Mouse (Mus musculus): ENCODE measurements at regions not wholly inside any gene's neighbourhood (a gene's known extent, or its start where the extent isn't known, plus 50 kb on each side); places are given as distances from the start of the nearest gene placed in this dataset.

- DNase-seq (ENCODE audit: low spot score), result no peak
- peak overlapping the region; percentile 47 for H3K4me2 ChIP-seq (ENCODE audit: low read depth, low read length)
- ATAC-seq (ENCODE audit: low read depth), result no peak
- no peak overlapping the region for H3K27ac ChIP-seq (replicated peaks; ENCODE audit: low read depth, low read length)
- no peak overlapping the region for H3K4me3 ChIP-seq (ENCODE audit: low read depth, low read length)
- H3K9ac ChIP-seq (ENCODE audit: low read depth, low read length), result no peak overlapping the region
- H3K27me3 ChIP-seq (replicated peaks; ENCODE audit: control insufficient read depth, insufficient read depth, low read length), result no peaks in the 10 kb centered on the region
- 72% methylated on average over 5 of the region's 5 CpGs for WGBS
- H3K9me3 ChIP-seq (ENCODE audit: control insufficient read depth, low read length), result no peaks in the 10 kb centered on the region
- H3K4me1 ChIP-seq (ENCODE audit: control insufficient read depth, insufficient read depth, low read length), result peaks cover 15% of the 10 kb centered on the region
- no peaks in the 10 kb centered on the region for H3K36me3 ChIP-seq (ENCODE audit: control insufficient read depth, insufficient read depth, low read length)
Measured at GRCm38 (mm10) chr10:96956449-96956834, 339.6 kb downstream of the Btg1 start.

DNA sequence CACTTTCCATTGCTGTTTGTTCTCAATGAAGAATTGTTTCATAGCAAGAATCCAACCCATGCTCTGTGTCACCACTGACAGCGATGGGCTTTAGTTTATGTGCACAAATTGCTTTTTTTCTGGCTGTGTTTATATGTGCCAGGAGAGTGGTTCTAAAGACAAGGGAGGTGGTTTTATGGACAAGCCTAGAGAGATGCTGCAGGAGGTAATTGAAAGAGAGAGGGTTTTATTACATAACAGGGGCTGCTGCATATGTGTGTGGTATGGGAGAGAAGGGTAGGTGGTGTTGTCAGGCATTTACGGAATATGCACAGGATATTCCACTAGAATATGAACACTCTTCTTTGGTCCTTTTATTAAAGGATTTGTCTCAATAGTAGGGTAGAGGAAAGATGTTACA lies 340.2 kb downstream of the Btg1 start:
- Histone ChIP-seq H3K9ac (ENCODE audit: low read depth, low read length) (no peak overlapping the region), H3K27me3 (replicated peaks; ENCODE audit: control insufficient read depth, insufficient read depth, low read length) (no peaks in the 10 kb centered on the region), H3K4me2 (ENCODE audit: low read depth, low read length) (no peak overlapping the region), H3K4me1 (ENCODE audit: control insufficient read depth, insufficient read depth, low read length) (peaks cover 15% of the 10 kb centered on the region), H3K4me3 (ENCODE audit: low read depth, low read length) (no peak overlapping the region), H3K36me3 (ENCODE audit: control insufficient read depth, insufficient read depth, low read length) (no peaks in the 10 kb centered on the region), H3K27ac (replicated peaks; ENCODE audit: low read depth, low read length) (no peak overlapping the region), H3K9me3 (ENCODE audit: control insufficient read depth, low read length) (no peaks in the 10 kb centered on the region)
- ATAC-seq (ENCODE audit: low read depth), result no peak
- WGBS, result 86% methylated on average over 2 of the region's 2 CpGs
- no peak for DNase-seq (ENCODE audit: low spot score)

- 93% methylated on average over 1 of the region's 1 CpGs for WGBS
- no peak for DNase-seq (ENCODE audit: low spot score)
- no peak for ATAC-seq (ENCODE audit: low read depth)
- H3K9ac ChIP-seq (ENCODE audit: low read depth, low read length), result no peak overlapping the region
- no peak overlapping the region for H3K4me2 ChIP-seq (ENCODE audit: low read depth, low read length)
- H3K9me3 ChIP-seq (ENCODE audit: control insufficient read depth, low read length), result no peaks in the 10 kb centered on the region
- H3K4me1 ChIP-seq (ENCODE audit: control insufficient read depth, insufficient read depth, low read length), result no peaks in the 10 kb centered on the region
- H3K27me3 ChIP-seq (replicated peaks; ENCODE audit: control insufficient read depth, insufficient read depth, low read length), result no peaks in the 10 kb centered on the region
- H3K4me3 ChIP-seq (ENCODE audit: low read depth, low read length), result no peak overlapping the region
- H3K36me3 ChIP-seq (ENCODE audit: control insufficient read depth, insufficient read depth, low read length), result no peaks in the 10 kb centered on the region
- no peak overlapping the region for H3K27ac ChIP-seq (replicated peaks; ENCODE audit: low read depth, low read length)
Measured at GRCm38 (mm10) chr10:96969825-96970224, 353.0 kb downstream of the Btg1 start.

DNA sequence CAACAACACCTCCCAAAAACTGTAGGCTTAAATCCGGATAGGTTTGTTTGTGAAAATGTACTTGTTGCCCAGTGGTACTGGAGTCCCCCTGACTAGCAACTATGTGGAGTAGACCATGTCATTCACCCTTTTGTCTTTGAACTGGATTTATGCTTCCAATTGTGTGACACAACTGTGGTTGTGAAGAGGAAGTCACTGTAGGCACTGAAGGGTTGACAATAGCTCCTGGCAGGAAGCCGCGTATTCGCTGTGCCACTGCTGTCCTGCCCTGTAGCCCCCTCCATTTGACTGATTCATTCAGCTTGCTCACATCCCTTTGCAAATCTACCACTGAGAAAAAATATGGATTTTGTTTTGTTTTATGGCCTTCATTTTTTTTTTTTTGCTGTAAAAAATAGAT lies 353.9 kb downstream of the Btg1 start:
- 87% methylated on average over 4 of the region's 4 CpGs for WGBS
- no peak for DNase-seq (ENCODE audit: low spot score)

GRCm38 (mm10) chr10:96971810-96972209 lies 355.0 kb downstream of the Btg1 start:
- H3K27me3 ChIP-seq (replicated peaks; ENCODE audit: control insufficient read depth, insufficient read depth, low read length), result no peaks in the 10 kb centered on the region
- no peaks in the 10 kb centered on the region for H3K9me3 ChIP-seq (ENCODE audit: control insufficient read depth, low read length)
- H3K36me3 ChIP-seq (ENCODE audit: control insufficient read depth, insufficient read depth, low read length), result no peaks in the 10 kb centered on the region
- H3K9ac ChIP-seq (ENCODE audit: low read depth, low read length), result no peak overlapping the region
- H3K27ac ChIP-seq (replicated peaks; ENCODE audit: low read depth, low read length), result no peak overlapping the region
- no peak overlapping the region for H3K4me3 ChIP-seq (ENCODE audit: low read depth, low read length)
- H3K4me2 ChIP-seq (ENCODE audit: low read depth, low read length), result no peak overlapping the region
- ATAC-seq (ENCODE audit: low read depth), result no peak
- DNase-seq (ENCODE audit: low spot score), result no peak
- 75% methylated on average over 3 of the region's 3 CpGs for WGBS
- H3K4me1 ChIP-seq (ENCODE audit: control insufficient read depth, insufficient read depth, low read length), result no peaks in the 10 kb centered on the region

More for the DNA sequence above, 353.9 kb downstream of the Btg1 start:
- Histone ChIP-seq H3K9ac (ENCODE audit: low read depth, low read length) (no peak overlapping the region), H3K4me1 (ENCODE audit: control insufficient read depth, insufficient read depth, low read length) (no peaks in the 10 kb centered on the region), H3K4me2 (ENCODE audit: low read depth, low read length) (no peak overlapping the region), H3K36me3 (ENCODE audit: control insufficient read depth, insufficient read depth, low read length) (no peaks in the 10 kb centered on the region), H3K9me3 (ENCODE audit: control insufficient read depth, low read length) (no peaks in the 10 kb centered on the region), H3K27me3 (replicated peaks; ENCODE audit: control insufficient read depth, insufficient read depth, low read length) (no peaks in the 10 kb centered on the region), H3K27ac (replicated peaks; ENCODE audit: low read depth, low read length) (no peak overlapping the region), H3K4me3 (ENCODE audit: low read depth, low read length) (no peak overlapping the region)
- ATAC-seq (ENCODE audit: low read depth), result no peak

GRCm38 (mm10) chr10:96974326-96974977 lies 357.6 kb downstream of the Btg1 start:
- peak; percentile 70 for DNase-seq (ENCODE audit: low spot score)
- no peaks in the 10 kb centered on the region for H3K36me3 ChIP-seq (ENCODE audit: control insufficient read depth, insufficient read depth, low read length)
- no peaks in the 10 kb centered on the region for H3K9me3 ChIP-seq (ENCODE audit: control insufficient read depth, low read length)
- no peak for ATAC-seq (ENCODE audit: low read depth)
- H3K27ac ChIP-seq (replicated peaks; ENCODE audit: low read depth, low read length), result no peak overlapping the region
- no peak overlapping the region for H3K4me3 ChIP-seq (ENCODE audit: low read depth, low read length)
- WGBS, result 54% methylated on average over 2 of the region's 2 CpGs
- H3K4me2 ChIP-seq (ENCODE audit: low read depth, low read length), result no peak overlapping the region
- H3K9ac ChIP-seq (ENCODE audit: low read depth, low read length), result no peak overlapping the region
- no peaks in the 10 kb centered on the region for H3K4me1 ChIP-seq (ENCODE audit: control insufficient read depth, insufficient read depth, low read length)
- H3K27me3 ChIP-seq (replicated peaks; ENCODE audit: control insufficient read depth, insufficient read depth, low read length), result no peaks in the 10 kb centered on the region

DNA sequence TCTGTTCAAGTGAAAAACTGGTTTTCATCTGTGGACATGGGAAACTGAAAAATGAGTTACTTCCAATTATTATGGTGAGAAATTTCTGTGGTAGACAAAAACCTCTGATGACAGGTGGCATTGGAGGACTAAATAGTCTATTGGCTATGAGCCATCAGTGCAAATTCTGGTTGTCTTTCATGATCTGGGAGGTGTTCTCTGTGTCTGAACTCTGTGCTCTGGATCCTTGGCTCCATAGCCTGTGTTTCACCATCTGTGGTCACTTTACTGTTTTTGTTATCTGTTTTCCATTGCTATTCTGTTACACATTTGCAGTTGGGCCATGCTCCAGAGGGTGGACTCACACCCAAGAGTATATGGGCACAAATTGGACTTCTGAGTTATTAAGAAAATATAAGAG lies 359.9 kb downstream of the Btg1 start:
- Histone ChIP-seq H3K4me3 (ENCODE audit: low read depth, low read length) (no peak overlapping the region), H3K27ac (replicated peaks; ENCODE audit: low read depth, low read length) (no peak overlapping the region), H3K36me3 (ENCODE audit: control insufficient read depth, insufficient read depth, low read length) (no peaks in the 10 kb centered on the region), H3K9ac (ENCODE audit: low read depth, low read length) (no peak overlapping the region), H3K9me3 (ENCODE audit: control insufficient read depth, low read length) (no peaks in the 10 kb centered on the region), H3K4me1 (ENCODE audit: control insufficient read depth, insufficient read depth, low read length) (no peaks in the 10 kb centered on the region), H3K4me2 (ENCODE audit: low read depth, low read length) (no peak overlapping the region), H3K27me3 (replicated peaks; ENCODE audit: control insufficient read depth, insufficient read depth, low read length) (no peaks in the 10 kb centered on the region)
- DNase-seq (ENCODE audit: low spot score) (no peak), ATAC-seq (ENCODE audit: low read depth) (no peak)

DNA sequence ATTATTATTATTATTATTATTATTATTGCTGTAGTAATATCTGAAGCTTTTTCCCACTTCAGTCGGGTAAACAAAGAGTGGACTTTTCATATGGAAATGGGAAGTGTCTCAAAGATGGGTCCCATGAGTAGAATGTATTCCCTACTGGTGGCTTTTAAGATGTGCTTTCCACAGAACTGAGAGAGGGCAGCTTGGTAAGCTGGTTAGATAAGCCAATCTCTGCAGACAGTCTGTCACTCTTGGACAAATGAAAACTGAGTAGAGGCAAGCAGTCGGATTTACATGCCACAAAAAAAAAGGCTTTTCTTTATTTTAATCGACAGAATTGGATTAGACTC lies 363.7 kb downstream of the Btg1 start:
- 56% methylated on average over 3 of the region's 3 CpGs for WGBS
- ATAC-seq (ENCODE audit: low read depth) (no peak), DNase-seq (ENCODE audit: low spot score) (no peak)
- H3K4me3 ChIP-seq (ENCODE audit: low read depth, low read length), result no peak overlapping the region
- no peaks in the 10 kb centered on the region for H3K9me3 ChIP-seq (ENCODE audit: control insufficient read depth, low read length)
- no peak overlapping the region for H3K4me2 ChIP-seq (ENCODE audit: low read depth, low read length)
- no peak overlapping the region for H3K27ac ChIP-seq (replicated peaks; ENCODE audit: low read depth, low read length)
- H3K4me1 ChIP-seq (ENCODE audit: control insufficient read depth, insufficient read depth, low read length), result no peaks in the 10 kb centered on the region
- H3K27me3 ChIP-seq (replicated peaks; ENCODE audit: control insufficient read depth, insufficient read depth, low read length), result no peaks in the 10 kb centered on the region
- no peaks in the 10 kb centered on the region for H3K36me3 ChIP-seq (ENCODE audit: control insufficient read depth, insufficient read depth, low read length)
- no peak overlapping the region for H3K9ac ChIP-seq (ENCODE audit: low read depth, low read length)

DNA sequence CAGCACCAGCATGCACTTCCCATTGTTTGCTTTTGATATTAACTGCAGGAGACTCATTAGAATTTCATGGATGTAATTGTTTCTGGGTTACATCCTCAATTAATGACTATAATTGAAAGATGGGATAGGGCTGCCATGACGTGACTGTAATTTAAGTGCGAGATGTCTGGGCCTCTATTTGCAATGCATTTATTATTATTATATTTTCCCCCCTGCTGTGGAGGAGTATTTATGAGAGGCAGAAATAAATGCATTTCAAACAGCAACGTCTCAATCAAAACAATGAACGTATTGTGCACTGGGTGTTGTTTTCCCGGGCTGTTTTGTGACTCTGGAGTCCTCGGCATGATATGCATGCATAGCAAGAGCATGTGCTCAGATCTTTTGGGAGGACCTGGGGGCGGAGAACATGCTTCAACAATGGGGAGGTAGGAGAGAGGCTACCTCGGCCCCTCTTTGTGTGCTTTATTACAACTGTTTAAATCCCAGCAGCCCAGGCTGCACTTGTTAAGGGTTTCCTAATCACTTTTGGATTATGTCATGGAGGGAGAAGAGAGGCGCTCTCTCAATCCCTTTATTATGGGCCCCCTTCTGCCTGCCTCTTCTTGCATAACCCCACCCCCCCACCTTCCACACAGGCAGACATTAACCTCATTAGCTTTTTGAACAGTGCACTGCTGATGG lies 364.2 kb downstream of the Btg1 start:
- Histone ChIP-seq H3K36me3 (ENCODE audit: control insufficient read depth, insufficient read depth, low read length) (no peaks in the 10 kb centered on the region), H3K27ac (replicated peaks; ENCODE audit: low read depth, low read length) (no peak overlapping the region), H3K27me3 (replicated peaks; ENCODE audit: control insufficient read depth, insufficient read depth, low read length) (no peaks in the 10 kb centered on the region), H3K4me1 (ENCODE audit: control insufficient read depth, insufficient read depth, low read length) (no peaks in the 10 kb centered on the region), H3K4me2 (ENCODE audit: low read depth, low read length) (no peak overlapping the region), H3K9me3 (ENCODE audit: control insufficient read depth, low read length) (no peaks in the 10 kb centered on the region), H3K9ac (ENCODE audit: low read depth, low read length) (no peak overlapping the region), H3K4me3 (ENCODE audit: low read depth, low read length) (no peak overlapping the region)
- DNase-seq (ENCODE audit: low spot score), result peak; percentile 40
- peak; percentile 62 for ATAC-seq (ENCODE audit: low read depth)
- WGBS, result 50% methylated on average over 9 of the region's 9 CpGs
